In the genomic region with DNA sequence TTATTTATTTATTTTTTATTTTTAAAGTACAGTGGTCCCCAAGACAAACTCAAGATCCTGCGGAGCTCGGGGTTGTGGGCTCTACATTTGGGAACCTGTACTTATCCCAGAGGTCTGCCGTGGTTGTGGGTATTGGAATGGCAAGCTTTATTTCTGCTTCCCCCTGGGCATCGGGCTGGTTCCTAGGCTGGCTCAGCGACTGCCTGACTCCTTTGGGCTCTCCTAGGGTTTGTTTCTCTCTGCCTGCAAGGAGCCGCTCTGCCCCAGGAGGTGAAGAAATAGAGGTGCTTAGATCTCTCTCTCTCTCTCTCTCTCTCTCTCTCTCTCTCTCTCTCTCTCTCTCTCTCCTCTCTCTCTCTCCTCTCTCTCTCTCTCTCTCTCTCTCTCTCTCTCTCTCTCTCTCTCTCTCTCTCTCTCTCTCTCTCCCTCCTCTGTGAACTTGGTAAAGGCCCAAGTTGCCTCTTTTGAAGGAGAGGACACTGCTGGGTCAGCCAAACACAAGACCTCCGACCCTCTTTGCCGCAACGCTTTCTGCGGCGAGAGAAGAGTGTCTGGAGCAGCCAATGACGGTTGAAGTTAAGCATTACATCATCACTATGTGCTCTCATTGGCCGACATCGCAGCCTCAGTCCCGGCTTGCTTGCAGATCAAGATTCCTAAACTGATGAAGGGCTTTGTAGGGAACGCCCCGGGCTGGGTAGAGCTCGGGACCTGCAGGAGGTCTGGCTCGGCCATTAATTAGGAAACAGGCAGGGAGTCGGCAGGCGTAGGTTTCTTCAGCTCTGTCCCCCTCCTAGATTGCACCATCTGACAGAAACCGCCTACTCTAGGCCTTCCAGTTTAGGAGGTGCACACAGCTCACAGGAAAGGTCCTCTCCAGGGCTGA, we compare ENCODE assay signal across 8 mouse cellular contexts. TPM values are rescaled to one million over a fixed set of nuclear protein-coding genes. Genes with fewer than 3 reads are reported as not detected.
DNase-seq lines count a peak whose midpoint lies in the region; ATAC-seq and TF ChIP-seq lines count a peak whose summit lies in the region.

No protein-coding gene starts in this region.

- no peaks in the 10 kb centered on the region for H3K27me3 ChIP-seq in hindbrain, embryonic 16.5 days (replicated peaks; ENCODE audit: control insufficient read depth, insufficient read depth, low read length)

- no peaks in the 10 kb centered on the region for H3K36me3 ChIP-seq in hindbrain, embryonic 16.5 days (ENCODE audit: control insufficient read depth, insufficient read depth, low read length)

- H3K27ac ChIP-seq in gastrocnemius, adult 2 months = no peak overlapping the region
- H3K27ac ChIP-seq in hindbrain, embryonic 16.5 days (ENCODE audit: low read depth, low read length) = peak overlapping the region; percentile 80

- intact Hi-C loops in gastrocnemius, adult 2 months (cut with DNase I) = no loop called here

- WGBS in hindbrain, embryonic 16.5 days = 9% methylated on average over 22 of the region's 22 CpGs

- peak overlapping the region; percentile 56 for H3K4me3 ChIP-seq in gastrocnemius, adult 2 months
- peak overlapping the region; percentile 20; the same call in 1 of the 2 replicates for H3K4me3 ChIP-seq in hindbrain, embryonic 16.5 days (ENCODE audit: low read length)

- H3K9me3 ChIP-seq in hindbrain, embryonic 16.5 days (ENCODE audit: control insufficient read depth, low read length) = no peaks in the 10 kb centered on the region

- H3K4me2 ChIP-seq in hindbrain, embryonic 16.5 days (ENCODE audit: low read length) = peak overlapping the region; percentile 42

- peak overlapping the region; percentile 33 for H3K9ac ChIP-seq in hindbrain, embryonic 16.5 days (ENCODE audit: low read depth, low read length)

- H3K4me1 ChIP-seq in hindbrain, embryonic 16.5 days (ENCODE audit: control insufficient read depth, insufficient read depth, low read depth, low read length) = peaks cover 9% of the 10 kb centered on the region

- no peak for TF ChIP-seq CTCF in gastrocnemius, adult 2 months (IDR thresholded peaks at IDR 0.05)

- DNase-seq in WW6 (ENCODE audit: low read depth, low spot score) = peak; percentile 77
- peak; percentile 78 to 81 for DNase-seq in cerebellum, postnatal 36 days
- peak; percentile 63 for DNase-seq in gastrocnemius, adult 2 months
- peak; percentile 79 for DNase-seq in left cerebral cortex, adult 11 months (ENCODE audit: low spot score)
- peak; percentile 45 for DNase-seq in lung, postnatal 14 days
- DNase-seq in retina, postnatal 1 day = peak; percentile 94
- DNase-seq in adipocyte (ENCODE audit: low spot score) = no peak

- ATAC-seq in hindbrain, embryonic 16.5 days = peak; percentile 92

RNA-seq across cellular contexts. Expression of gene Calm1, which starts 42.9 kb away (rescaled TPM):
- 100 to 1,000 TPM; 513 to 579 TPM for total RNA-seq in gastrocnemius, adult 2 months (2021)
- 2,854 and 3,176 TPM in 2 replicates for polyA plus RNA-seq in hindbrain, embryonic 16.5 days (2015; fragmentation: Nextera tagmentation; extraction: Ambion mirVana)
